Mouse (Mus musculus) lung, postnatal 4 days (tissue): Measurements from ENCODE around the gene Hcn3.

Experiments
- DNase-seq, 2 experiments: peaks; one replicate each; pipeline ENCODE4 v3.0.0; 2021

Hcn3 gene

DNA sequence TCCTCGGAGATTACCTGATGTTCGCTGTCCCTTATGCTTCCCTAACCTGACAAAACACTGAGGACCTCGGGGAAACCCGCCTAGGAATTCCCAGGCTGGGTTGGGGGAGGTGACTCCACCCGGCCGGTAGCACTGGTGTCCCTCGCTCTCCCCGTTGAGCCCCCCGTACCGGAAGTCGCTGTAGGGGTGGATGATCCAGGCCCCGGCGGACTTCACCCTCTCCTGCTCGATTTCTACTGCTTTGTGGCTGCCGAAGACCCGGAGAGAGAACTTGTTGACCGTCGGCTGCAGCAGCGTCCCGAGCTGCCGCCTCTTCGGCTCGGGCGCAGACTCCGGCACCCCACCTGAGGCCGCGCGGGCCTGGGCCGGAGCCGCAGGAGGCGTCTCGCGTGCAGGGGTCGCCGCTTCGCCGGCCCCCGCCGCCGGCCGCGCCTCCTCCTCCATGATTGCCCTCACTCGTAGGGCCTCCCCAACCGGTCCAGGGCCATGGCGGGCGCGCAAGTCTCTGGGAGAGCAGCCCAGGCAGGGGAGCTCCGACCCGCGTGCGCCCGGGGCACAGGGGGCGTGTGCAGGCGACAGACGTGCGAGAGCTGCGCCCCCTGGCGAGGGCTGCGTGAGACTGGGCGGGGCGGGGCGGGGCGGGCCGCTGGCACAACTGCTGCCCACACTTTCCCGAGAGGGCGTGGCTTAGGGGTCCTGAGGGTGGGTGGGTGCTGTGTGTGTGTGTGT is at the start of gene Hcn3:
Gene Hcn3 (minus strand): TSS at position 581 of the 729 bp plus-strand sequence.
- peak; percentile 75 to 79 for DNase-seq

GRCm38 (mm10) chr3:89209731-89210130 is 49.7 kb upstream of the Hcn3 start:
- peak in 1 of 2 experiments; percentile 22 for DNase-seq

GRCm38 (mm10) chr3:89208736-89209135 is 48.7 kb upstream of the Hcn3 start:
- peak in 1 of 2 experiments; percentile 20 for DNase-seq

GRCm38 (mm10) chr3:89208075-89208657 is 48.2 kb upstream of the Hcn3 start:
- peak in 1 of 2 experiments; percentile 20 for DNase-seq

- no peak for DNase-seq
Observed at GRCm38 (mm10) chr3:89206695-89207094, 46.7 kb upstream of the Hcn3 start.

GRCm38 (mm10) chr3:89206079-89206478 is 46.1 kb upstream of the Hcn3 start:
- DNase-seq, result no peak

- DNase-seq, result no peak
Observed at GRCm38 (mm10) chr3:89203142-89203514, 43.1 kb upstream of the Hcn3 start.

DNA sequence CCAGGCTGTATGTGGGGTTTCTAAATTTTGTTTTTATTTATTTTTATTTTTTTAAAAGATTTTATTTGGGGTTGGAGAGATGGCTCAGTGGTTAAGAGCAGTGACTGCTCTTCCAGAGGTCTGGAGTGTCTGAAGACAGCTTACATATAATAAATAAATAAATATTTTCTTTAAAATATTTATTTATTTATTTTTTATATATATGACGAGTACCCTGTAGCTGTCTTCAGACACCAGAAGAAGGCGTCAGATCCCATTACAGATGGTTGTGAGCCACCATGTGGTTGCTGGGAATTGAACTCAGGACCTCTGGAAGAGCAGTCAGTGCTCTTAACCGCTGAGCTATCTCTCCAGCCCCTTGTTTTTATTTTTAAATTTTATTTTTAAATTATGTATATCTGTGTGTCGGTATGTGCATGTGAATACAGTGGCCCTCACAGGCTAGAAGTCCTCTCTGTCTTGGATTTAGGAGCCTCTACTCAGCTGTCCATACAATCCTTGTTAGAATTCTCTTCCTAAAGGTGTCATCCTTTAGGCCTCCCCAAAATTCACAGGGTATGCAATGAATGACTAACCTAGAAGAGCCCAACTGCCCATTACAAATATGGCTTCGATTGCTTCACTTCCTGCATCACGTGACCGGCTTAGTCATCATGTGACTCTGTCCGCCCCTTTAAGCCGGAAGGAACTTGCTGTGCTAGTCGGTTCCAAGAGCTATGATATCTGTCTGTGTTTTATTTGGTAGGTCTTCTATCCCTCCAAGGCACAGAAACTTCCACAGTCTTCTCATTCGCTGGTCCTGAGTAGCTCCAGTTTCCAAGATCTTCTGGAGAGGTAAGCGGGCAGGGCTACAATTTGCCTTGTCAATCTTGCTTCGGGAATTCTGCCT is 42.5 kb upstream of the Hcn3 start, which contains the start of gene Gba:
Gene Gba (plus strand): TSS at position 676 of the 889 bp plus-strand sequence.
- DNase-seq, result peak; percentile 78 to 90

- no peak for DNase-seq
Observed at GRCm38 (mm10) chr3:89199839-89200238, 39.8 kb upstream of the Hcn3 start.

- DNase-seq, result peak; percentile 92 to 95
Observed at GRCm38 (mm10) chr3:89195979-89196877, 36.2 kb upstream of the Hcn3 start.

DNA sequence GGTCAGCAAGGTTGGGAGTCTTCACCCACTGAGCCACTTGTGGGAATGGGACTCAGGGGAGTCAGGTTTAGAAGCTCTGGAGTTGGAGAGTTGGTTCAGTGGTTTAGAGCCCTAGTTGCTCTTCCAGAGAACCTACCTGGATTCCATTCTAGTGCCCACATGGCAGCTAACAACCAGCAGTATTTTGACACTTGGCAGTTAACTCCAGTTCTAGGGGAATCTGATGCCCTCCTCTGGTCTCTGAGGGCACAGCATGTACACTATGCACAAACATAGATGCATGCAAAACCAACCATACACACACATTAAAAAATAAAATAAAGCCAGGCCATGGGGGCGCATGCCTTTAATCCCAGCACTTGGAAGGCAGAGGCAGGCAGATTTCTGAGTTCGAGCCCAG is 33.9 kb upstream of the Hcn3 start:
- peak in 1 of 2 experiments; percentile 44 for DNase-seq

- no peak for DNase-seq
Observed at GRCm38 (mm10) chr3:89193351-89193750, 33.4 kb upstream of the Hcn3 start.

DNA sequence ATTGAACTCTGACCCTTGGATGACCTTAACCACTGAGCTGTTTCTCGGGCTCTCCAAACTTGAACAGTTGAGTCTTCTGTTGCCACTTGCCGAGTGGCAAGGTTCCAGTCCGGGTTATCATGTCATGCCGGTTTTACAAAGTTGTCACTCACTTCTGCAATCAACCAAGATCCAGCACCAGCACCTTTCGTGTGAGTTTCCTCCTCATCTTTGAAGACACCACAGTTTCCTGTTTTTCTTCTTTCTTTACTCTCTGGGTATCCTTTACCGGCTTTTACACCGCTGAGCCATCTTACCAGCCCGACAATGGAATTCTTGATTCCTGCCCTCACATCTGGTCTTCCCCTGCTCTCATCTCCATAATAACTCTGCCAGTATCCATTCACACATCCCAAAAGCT is 30.4 kb upstream of the Hcn3 start:
- DNase-seq, result no peak

- DNase-seq, result no peak
Observed at GRCm38 (mm10) chr3:89188478-89188875, 28.5 kb upstream of the Hcn3 start.

- no peak for DNase-seq
Observed at GRCm38 (mm10) chr3:89187690-89188477, 27.9 kb upstream of the Hcn3 start.

DNA sequence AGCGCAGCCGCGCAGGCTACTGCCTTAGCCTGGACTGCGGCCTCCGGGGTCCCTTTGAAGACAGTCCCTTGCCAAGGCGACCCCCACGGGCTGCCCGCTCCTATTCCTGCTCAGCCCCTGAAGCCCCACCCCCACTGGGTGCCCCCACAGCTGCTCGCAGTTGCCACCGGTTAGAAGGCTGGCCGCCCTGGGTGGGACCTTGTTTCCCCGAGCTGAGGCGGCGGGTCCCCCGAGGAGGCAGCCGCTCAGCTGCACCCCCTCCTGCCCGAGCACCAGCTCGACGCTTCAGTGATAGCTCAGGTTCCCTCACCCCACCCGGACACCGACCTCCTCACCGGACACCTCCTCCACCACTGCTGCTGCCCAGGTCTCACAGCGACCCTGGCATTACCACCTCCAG is 27.2 kb upstream of the Hcn3 start:
- DNase-seq, result no peak

DNA sequence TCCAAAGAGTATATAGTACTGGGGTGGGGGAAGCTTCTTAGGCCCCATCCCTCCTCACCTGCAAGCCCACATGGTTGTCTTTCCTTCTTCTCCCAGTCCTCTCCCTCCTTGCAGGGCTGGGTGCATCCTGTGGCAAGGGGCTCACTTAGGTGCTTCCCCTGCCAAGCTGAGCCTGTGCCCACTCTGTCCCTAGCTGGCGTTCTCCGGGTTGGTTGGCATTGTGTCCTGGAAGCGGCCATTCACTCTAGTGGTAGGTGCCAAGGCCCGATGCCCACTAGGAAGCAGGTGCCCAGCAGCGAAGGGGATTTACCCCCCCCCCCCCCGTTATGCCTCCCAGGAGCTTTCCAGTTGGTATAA is 23.9 kb upstream of the Hcn3 start:
- no peak for DNase-seq

DNA sequence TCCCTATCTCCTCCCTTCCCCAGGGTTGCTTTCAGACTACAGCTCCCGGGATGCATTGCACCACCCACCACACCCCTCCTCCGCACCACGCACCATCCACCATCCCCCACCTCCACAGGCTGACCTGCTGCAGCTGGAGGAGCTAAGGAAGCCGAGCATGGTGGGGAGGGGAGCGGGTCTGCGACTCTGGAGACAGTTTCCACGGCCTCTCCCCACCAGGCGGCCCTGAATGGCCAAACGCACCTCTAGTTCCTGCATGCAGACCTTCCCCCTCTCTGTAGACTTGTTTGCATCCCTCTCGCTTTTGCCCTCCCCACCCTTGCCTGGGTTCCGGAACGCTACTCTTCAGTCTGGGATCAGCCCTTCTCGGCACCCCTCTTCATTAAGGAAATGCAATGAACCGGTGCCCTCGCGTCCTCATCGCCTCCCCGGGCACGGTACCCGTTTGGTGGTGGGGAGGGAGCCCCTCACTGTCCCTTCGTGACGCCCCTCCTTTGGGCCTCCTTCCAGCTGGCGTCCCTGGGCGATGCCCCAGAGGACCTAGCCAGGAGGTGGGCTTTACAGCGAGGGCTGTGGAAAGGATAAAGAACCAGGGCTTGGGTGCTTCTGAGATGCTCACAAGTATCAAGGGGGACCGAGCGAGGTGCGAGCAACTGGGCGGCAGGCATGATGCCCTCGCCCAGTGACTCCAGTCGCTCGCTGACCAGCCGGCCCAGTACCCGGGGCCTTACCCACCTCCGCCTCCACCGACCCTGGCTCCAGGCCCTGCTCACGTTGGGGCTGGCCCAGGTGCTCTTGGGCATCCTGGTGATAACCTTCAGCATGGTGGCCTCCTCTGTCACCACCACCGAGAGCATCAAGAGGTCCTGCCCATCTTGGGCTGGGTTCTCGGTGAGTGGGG is 23.3 kb upstream of the Hcn3 start, which contains the start of gene Fam189b:
Gene Fam189b (plus strand): TSS at position 86 of the 901 bp plus-strand sequence.
- DNase-seq, result peak; percentile 86 to 89

DNA sequence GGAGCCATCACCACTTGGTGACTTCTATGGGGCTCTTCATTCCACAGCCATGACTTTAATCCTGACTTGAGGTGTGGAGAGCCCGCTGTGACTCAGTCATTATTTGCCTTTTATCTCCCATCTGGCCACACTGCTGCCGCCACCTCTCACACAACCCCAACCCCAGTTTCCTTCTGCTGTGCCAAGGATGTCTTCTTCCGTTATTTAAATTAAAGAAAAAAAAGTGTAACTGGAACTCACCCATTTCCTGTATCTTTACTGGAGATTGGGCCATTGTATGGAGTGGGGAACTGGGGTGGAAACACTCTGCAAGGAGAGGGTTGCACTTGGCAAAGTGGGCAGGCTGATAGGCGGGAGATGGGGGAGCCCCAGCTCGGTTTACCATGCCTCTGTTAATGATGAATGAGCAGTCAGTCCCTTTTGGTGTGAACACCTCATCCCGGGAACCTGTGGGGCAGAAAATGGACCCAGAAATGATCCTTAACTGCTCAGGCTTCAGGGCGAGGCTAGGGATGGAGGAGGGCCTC is 22.6 kb upstream of the Hcn3 start:
- DNase-seq, result no peak
